Mouse (Mus musculus) gastrocnemius, postnatal 10 days (tissue): ENCODE measurements at regions not wholly inside any gene's neighbourhood (a gene's known extent, or its start where the extent isn't known, plus 50 kb on each side); places are given as distances from the start of the nearest gene placed in this dataset.

Experiments used
- DNase-seq: peaks from one replicate; pipeline ENCODE4 v3.0.0; 2021; ENCODE audit warnings: mixed read lengths

GRCm38 (mm10) chr14:106190721-106191120 lies 84.7 kb downstream of the Trim52 start:
- no peak for DNase-seq

DNA sequence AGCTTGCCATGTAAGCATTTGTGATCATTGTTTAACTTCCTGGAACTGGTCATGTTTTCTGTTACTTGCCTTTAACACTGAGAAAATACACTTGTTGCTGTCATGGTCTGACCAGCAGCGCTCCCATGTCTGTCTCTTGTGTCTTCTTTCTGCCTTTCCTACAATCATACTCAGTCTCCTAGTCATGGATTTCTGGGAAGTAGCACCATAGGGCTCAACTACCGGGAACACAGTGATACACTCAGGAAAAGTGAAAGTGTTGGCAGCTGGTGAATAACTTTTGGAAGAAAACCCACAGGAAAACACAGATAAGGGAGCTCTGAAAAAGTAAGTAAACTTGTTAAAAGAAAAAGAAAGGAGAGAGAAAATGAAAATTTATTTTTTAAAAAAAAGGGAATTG lies 87.6 kb downstream of the Trim52 start:
- no peak for DNase-seq

GRCm38 (mm10) chr14:106194104-106194503 lies 88.1 kb downstream of the Trim52 start:
- DNase-seq: no peak

DNA sequence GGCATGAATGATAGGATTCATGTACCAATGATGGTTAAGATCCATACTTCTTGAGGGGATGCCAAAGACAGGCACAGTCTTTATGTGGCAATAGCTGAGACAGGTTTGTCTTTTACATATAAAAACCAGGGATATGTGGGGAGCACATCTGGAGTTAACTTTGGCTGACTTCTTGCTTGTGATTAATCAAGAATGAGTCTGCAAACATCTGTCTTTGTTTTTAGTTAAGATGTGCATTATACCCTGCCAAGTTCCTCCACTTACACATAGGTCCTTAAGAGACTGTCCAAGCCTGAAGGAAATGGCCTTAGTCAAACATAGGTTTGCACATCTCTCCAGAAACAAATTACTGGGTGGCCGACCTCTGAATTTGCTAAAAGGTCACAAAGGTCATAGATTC lies 91.8 kb downstream of the Trim52 start:
- no peak for DNase-seq

DNA sequence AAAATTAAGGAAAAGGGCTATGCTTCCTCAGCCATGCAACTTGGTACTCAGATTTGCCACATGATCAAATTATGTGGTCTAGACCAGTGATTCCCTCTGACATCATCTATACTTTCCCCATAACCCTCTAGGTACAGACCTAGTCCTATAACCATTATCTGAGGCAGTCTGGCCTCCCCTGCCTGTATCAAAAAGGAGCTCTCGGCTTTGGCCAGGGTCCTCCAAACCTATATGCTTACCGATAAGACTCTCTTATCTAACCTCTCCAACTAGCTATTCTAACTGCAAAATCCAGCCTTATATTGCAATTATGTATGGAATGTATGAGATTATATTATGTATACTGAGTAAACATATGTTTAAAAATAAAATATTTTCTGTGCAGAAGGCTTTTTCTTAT lies 93.1 kb downstream of the Trim52 start:
- DNase-seq: no peak

GRCm38 (mm10) chr14:106199536-106200319 lies 93.7 kb downstream of the Trim52 start:
- DNase-seq: no peak

DNA sequence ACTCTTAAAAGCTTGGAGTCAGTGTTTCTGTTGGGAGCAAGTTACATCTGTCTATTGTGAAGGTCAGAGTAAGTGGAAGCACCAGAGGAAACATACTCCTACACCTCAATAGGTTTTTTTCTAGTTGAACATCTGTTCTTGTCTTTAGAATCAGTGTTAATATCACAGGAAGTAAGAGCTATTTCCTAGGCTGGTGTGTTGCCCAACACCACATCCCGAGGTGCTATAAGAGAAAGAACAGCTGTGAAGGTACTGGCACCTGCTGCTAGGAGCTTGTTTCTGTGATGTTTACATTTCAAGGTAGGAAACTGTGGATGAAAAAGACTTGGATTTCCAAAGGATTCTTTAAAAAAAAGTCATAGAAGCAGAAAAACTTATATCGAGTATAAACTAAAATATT lies 105.1 kb downstream of the Trim52 start:
- no peak for DNase-seq

- no peak for DNase-seq
Observed at GRCm38 (mm10) chr14:106217681-106218080, 111.7 kb downstream of the Trim52 start.

DNA sequence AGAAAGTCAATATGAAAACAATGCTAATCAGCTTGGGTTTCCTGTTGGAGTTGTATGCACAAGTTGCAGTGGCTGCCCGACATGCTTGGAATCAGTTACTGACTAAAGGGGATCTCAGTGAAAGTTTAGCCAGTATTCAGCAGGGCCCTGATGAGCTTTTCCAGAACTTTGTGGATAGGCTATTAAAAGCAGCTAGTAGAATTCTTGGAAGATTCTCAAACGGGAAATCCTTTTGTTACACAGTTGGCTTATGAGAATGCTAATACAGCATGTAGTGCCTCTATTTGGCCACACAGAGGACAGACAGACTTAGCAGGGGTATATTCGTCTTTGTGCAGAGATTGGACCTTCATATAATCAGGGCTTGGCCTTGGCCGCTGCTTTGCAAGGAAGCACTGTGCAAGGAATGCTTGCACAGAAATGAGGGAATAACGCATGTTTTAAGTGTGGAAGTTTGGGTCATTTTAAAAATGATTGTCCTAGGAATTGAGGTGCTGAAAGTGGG lies 113.3 kb downstream of the Trim52 start:
- DNase-seq: no peak

GRCm38 (mm10) chr14:106225401-106225800 lies 119.4 kb downstream of the Trim52 start:
- no peak for DNase-seq

DNA sequence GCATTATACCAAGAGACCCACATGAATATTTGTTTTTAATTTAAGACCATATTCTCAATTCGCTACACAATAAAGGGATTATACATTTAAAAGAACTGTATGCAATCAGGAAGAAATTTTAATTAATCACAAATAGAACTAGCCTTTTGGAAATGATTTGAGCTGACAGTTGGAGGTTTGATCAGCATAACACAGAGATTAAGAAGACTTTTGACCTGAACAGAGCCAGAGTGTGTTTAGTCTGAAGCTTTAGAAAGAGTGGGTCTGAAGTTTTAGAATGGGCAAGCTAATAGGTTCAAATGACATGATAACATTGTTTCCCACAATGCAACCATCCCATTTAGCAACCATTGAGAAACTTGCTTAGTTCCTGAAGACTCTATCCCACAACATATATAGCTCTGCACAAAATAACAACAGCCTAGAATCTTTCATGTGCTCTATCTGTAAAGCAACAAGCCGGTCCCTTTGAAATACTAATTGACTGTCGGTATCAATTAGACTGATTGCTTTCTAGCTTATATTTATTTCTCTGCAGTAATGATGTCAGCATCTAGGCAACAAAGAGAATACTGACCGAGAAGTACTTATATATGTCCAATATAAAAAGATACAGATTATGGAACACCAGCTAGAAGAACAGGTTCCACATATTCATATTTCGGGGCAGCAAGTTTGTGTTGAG lies 135.9 kb downstream of the Trim52 start:
- no peak for DNase-seq

DNA sequence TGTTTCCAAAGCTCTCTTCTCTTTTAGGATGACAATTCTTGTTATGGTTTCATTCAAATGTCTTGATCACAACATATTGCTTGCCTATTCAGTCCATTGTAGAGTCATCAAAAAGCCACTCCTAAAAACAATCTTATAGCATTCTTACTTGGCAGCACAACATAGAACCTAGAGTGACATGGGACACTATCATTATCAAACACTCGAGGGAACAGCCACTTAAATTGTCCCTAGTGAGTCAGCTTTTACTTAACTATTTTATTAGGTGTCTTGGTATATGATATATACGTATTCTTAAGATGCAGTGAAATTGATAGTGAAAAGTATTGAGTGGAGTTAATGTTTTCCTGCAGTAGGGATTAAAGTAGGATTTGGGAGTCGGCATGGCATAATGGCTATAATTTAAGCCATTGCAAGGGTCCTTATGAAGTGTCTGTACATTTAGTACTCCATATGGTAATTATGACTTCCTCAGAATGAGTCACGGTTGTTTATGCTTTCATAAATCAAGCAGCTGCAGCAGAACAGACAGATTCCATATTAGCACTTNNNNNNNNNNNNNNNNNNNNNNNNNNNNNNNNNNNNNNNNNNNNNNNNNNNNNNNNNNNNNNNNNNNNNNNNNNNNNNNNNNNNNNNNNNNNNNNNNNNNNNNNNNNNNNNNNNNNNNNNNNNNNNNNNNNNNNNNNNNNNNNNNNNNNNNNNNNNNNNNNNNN lies 153.6 kb downstream of the Trim52 start:
- DNase-seq: no peak

- no peak for DNase-seq
Observed at GRCm38 (mm10) chr14:106265290-106265689, 159.3 kb downstream of the Trim52 start.

- DNase-seq: no peak
Observed at GRCm38 (mm10) chr14:106267679-106268561, 161.9 kb downstream of the Trim52 start.

DNA sequence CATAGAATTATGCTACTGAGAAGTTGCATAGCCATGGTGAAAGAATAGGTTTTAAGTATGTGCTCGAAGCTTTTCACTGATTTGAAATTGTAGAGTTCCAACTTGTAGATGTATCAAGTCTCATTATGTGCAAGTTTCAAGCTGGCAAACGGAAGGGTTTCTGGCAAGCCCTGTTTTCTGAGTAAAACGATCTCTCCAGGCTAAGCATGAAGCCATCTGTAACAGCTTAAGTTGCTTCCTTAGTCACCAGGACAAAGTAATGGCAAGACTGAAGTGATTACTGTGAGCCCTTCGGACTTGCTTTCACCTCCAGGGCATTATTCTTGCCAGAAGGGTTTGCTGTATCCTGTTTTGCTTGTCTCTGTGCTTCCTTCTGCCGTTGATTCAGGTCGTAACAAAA lies 163.7 kb downstream of the Trim52 start:
- DNase-seq: peak; percentile 21

- no peak for DNase-seq
Observed at GRCm38 (mm10) chr14:106313558-106313957, 207.6 kb downstream of the Trim52 start.

DNA sequence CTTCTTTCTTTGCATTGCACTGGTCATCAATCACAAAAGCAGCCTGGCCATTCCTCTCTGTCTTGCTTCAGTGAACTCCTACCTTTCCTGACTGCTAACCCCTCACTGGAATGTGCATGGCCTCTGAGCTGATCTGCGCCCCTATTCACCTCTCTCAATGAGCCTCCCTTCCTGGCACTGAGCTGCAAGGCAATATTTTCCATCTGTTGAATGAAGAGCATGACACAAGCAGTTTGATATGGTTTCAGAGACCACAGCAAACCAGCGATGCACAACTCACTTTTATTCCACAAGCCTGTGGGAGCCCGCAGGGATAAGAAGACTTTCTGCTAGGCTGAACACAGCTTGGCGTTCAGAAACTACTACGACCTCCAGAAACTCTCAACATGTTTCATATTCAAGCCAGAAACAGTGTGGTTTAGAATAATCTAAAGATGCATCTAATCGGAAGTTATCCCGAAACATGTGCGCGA lies 208.1 kb downstream of the Trim52 start:
- peak; percentile 3 for DNase-seq

DNA sequence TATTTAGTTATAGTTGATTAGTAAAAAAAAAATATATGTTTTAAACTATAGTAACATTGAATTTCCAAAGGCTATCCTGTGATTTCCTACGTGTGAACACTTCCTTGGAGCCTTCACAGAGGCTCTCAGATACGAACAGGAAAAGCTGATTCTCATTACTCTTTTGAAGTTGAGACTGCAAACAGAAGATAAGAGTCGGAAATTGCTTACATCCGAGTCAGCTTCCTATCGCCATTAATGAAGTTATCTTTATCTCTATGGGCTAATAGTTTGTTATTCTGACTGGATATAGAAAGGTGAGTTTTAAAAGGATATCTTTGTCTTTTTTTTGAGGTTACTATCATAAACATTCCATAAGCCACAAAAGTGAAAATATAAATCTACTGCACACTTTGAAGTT lies 212.8 kb downstream of the Trim52 start:
- no peak for DNase-seq

- no peak for DNase-seq
Observed at GRCm38 (mm10) chr14:106327653-106328283, 221.8 kb downstream of the Trim52 start.

- DNase-seq: no peak
Observed at GRCm38 (mm10) chr14:106364767-106365623, 259.0 kb downstream of the Trim52 start.
